Mouse (Mus musculus): ENCODE data around the gene Pnkp.

GRCm38 (mm10) chr7:44863210-44863609 lies 6.3 kb downstream of the Pnkp start:
- TF ChIP-seq CTCF (IDR thresholded peaks at IDR 0.05; ENCODE audit: control insufficient read depth, insufficient read depth, low read length) (no peak), POLR2A (IDR thresholded peaks at IDR 0.05; ENCODE audit: borderline replicate concordance, control insufficient read depth, low read depth, low read length) (no peak)

Measured in bone marrow, adult 2 months (tissue).